Mouse (Mus musculus) hindbrain, embryonic 16.5 days (tissue): Measurements from ENCODE around the gene Gm21987. TPM values are rescaled to one million over a fixed set of nuclear protein-coding genes. Genes with fewer than 3 reads are reported as not detected.

Source experiments
- ATAC-seq: fragments of 200-750 bp; cut with Nextera tagmentation; 2 replicates; pipeline ENCODE4 v1.8.0; 2017; ENCODE audit warnings: moderate TSS enrichment, moderate library complexity
- H3K27ac ChIP-seq: fragments of 300-500 bp; sonication (generic); 2 replicates; pipeline ENCODE4 v1.5.1; 2014; ENCODE audit warnings: low read depth, mild to moderate bottlenecking, control low read depth, low read length, moderate library complexity
- H3K27me3 ChIP-seq: fragments of 300-500 bp; sonication (generic); replicated peaks from 2 replicates; pipeline ENCODE4 v1.6.1; 2014; ENCODE audit warnings: low read length; ENCODE audit not compliant: control insufficient read depth, insufficient read depth
- H3K36me3 ChIP-seq: fragments of 300-500 bp; sonication (generic); 2 replicates; pipeline ENCODE4 v1.6.1; 2014; ENCODE audit warnings: mild to moderate bottlenecking, low read length, moderate library complexity, mixed read lengths; ENCODE audit not compliant: control insufficient read depth, insufficient read depth
- H3K4me1 ChIP-seq: fragments of 300-500 bp; sonication (generic); 2 replicates; pipeline ENCODE4 v1.6.1; 2014; ENCODE audit warnings: low read depth, low read length; ENCODE audit not compliant: control insufficient read depth, insufficient read depth
- H3K4me2 ChIP-seq: fragments of 300-500 bp; sonication (generic); 2 replicates; pipeline ENCODE4 v1.6.1; 2014; ENCODE audit warnings: mild to moderate bottlenecking, low read length, control low read depth, moderate library complexity
- H3K4me3 ChIP-seq: fragments of 300-500 bp; sonication (generic); 2 replicates; pipeline ENCODE4 v1.5.1; 2014; ENCODE audit warnings: mild to moderate bottlenecking, low read length, control low read depth, moderate library complexity
- H3K9ac ChIP-seq: fragments of 300-500 bp; sonication (generic); 2 replicates; pipeline ENCODE4 v1.6.1; 2014; ENCODE audit warnings: low read depth, mild to moderate bottlenecking, control low read depth, low read length, moderate library complexity
- H3K9me3 ChIP-seq: fragments of 300-500 bp; sonication (generic); 2 replicates; pipeline ENCODE4 v1.6.1; 2014; ENCODE audit warnings: mild to moderate bottlenecking, low read length, moderate library complexity; ENCODE audit not compliant: control insufficient read depth
- WGBS: fragments of 180-500 bp; shearing (Covaris S2); extraction: QIAGEN DNeasy Blood & Tissue Kit; methylation state at CpG from one replicate; pipeline ENCODE4 v1.1.7; 2014; 5-methylcytosine and 5-hydroxymethylcytosine counted together
- polyA plus RNA-seq: library from polyadenylated mRNA; unstranded; fragments of >200 nt; fragmentation: Nextera tagmentation; extraction: Ambion mirVana; gene quantifications from 2 replicates; pipeline ENCODE4 v1.2.1, GENCODE M21; 2015

Gene Gm21987
- polyA plus RNA-seq, 1 experiment from 2014 or later, result not detected

DNA sequence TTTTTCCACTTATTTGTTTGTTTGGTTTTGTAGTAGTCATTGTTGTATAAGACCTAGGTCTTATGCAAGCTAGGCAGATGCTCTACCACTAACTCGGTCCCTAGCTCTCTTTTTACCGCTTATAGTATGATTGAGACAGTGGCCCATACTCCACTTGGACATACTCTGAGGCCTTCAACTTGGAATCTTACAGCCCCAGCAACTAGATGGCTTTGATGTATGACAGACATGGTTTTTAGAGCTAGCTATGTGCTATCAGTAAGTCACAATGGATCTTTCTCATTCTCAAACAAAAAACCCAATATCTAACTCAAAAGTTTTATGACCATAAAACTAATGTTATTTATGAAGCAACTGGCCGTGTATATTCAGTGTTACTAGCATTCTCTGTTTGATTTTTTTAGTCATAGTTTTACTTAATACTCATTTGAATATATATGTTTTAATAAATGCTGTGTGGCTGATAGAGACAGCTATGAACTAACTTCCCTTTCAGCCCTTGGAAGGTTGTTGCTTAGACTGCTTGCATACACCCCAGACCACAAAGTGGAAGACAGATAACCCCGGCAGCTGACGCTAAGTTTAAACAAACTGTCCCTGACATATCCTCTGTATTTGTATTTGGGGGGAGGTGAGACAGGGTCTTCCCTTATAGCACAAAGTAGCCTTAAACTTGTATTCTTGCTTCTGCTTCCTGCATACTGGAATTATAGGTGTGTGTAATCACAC is 7.5 kb downstream of the Gm21987 start:
- H3K4me1 ChIP-seq, result no peaks in the 10 kb centered on the region
- no peak overlapping the region for H3K4me3 ChIP-seq
- H3K27me3 ChIP-seq, result no peaks in the 10 kb centered on the region
- no peak overlapping the region for H3K27ac ChIP-seq
- WGBS, result 93% methylated on average over 5 of the region's 5 CpGs
- peaks cover 11% of the 10 kb centered on the region for H3K36me3 ChIP-seq
- ATAC-seq, result no peak
- H3K4me2 ChIP-seq, result no peak overlapping the region
- H3K9ac ChIP-seq, result no peak overlapping the region
- H3K9me3 ChIP-seq, result no peaks in the 10 kb centered on the region

- Histone ChIP-seq H3K9me3 (no peaks in the 10 kb centered on the region), H3K36me3 (no peaks in the 10 kb centered on the region), H3K4me2 (no peak overlapping the region), H3K4me3 (no peak overlapping the region), H3K9ac (no peak overlapping the region), H3K4me1 (no peaks in the 10 kb centered on the region), H3K27me3 (no peaks in the 10 kb centered on the region), H3K27ac (no peak overlapping the region)
- 92% methylated on average over 6 of the region's 6 CpGs for WGBS
- no peak for ATAC-seq
Observed at GRCm38 (mm10) chr16:38358256-38358812, 11.5 kb downstream of the Gm21987 start.

- 100% methylated on average over 2 of the region's 2 CpGs for WGBS
- no peak for ATAC-seq
- H3K9me3 ChIP-seq, result no peaks in the 10 kb centered on the region
- H3K4me1 ChIP-seq, result no peaks in the 10 kb centered on the region
- no peaks in the 10 kb centered on the region for H3K36me3 ChIP-seq
- no peak overlapping the region for H3K4me3 ChIP-seq
- H3K9ac ChIP-seq, result no peak overlapping the region
- no peaks in the 10 kb centered on the region for H3K27me3 ChIP-seq
- H3K27ac ChIP-seq, result no peak overlapping the region
- no peak overlapping the region for H3K4me2 ChIP-seq
Observed at GRCm38 (mm10) chr16:38359241-38359640, 12.4 kb downstream of the Gm21987 start.

- H3K4me3 ChIP-seq, result no peak overlapping the region
- no peaks in the 10 kb centered on the region for H3K9me3 ChIP-seq
- no peak overlapping the region for H3K9ac ChIP-seq
- 76% methylated on average over 3 of the region's 3 CpGs for WGBS
- no peak overlapping the region for H3K4me2 ChIP-seq
- H3K27ac ChIP-seq, result no peak overlapping the region
- ATAC-seq, result no peak
- no peaks in the 10 kb centered on the region for H3K27me3 ChIP-seq
- H3K4me1 ChIP-seq, result no peaks in the 10 kb centered on the region
- H3K36me3 ChIP-seq, result no peaks in the 10 kb centered on the region
Observed at GRCm38 (mm10) chr16:38359857-38360256, 13.0 kb downstream of the Gm21987 start.

DNA sequence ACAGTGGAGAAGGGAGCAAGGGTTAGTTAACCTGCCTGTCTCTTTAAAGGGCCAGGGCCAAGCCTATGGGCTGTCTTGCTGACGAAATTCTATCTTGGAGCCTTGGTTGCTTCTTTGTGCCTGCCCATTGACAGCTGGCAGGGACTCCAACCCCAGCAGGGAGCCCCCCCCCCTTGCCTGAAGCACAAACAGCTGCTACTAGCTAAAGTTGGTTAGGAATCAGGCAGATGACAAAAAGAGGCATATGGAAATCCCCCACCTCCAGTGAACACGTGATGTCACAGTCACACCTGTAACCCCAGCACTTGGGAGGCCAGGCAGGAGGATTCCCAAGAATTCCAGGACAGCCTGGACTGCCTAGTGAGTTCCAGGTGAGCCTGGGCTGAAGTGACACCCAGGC is 13.5 kb downstream of the Gm21987 start:
- Histone ChIP-seq H3K9ac (no peak overlapping the region), H3K27me3 (no peaks in the 10 kb centered on the region), H3K27ac (no peak overlapping the region), H3K9me3 (no peaks in the 10 kb centered on the region), H3K36me3 (no peaks in the 10 kb centered on the region), H3K4me2 (no peak overlapping the region), H3K4me3 (no peak overlapping the region), H3K4me1 (no peaks in the 10 kb centered on the region)
- peak; percentile 54 for ATAC-seq
- 16% methylated on average over 2 of the region's 2 CpGs for WGBS

DNA sequence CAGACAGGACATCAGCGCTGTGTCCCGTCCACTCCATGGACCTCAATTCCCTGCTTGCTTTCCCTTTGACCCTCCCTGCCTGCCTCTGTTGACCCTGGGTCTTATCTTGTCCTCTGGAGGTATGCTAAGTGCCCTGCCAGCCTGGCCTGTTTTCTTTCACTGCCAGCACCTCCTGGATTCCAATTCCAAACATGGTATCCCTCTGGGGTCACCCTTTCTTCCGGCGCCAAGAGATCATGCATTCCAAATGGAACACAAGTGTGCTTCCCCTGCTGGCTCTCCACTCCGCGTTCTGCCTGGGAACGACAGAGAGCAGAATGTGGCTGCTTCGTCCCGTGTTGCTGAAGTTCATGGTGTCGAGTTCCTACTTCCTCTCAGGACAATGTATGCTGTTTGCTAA is 15.1 kb downstream of the Gm21987 start, which contains the start of gene Popdc2:
Gene Popdc2, plus strand, starts transcription at position 277 of the 400 bp plus-strand sequence.
- Histone ChIP-seq H3K4me1 (no peaks in the 10 kb centered on the region), H3K27ac (no peak within 1 kb of the TSS), H3K9me3 (no peaks in the 10 kb centered on the region), H3K9ac (no peak within 1 kb of the TSS), H3K4me3 (no peak within 1 kb of the TSS), H3K36me3 (no peaks in the 10 kb centered on the region), H3K27me3 (no peaks in the 10 kb centered on the region), H3K4me2 (no peak within 1 kb of the TSS)
- WGBS, result 68% methylated on average over 10 of the region's 10 CpGs
- no peak for ATAC-seq

DNA sequence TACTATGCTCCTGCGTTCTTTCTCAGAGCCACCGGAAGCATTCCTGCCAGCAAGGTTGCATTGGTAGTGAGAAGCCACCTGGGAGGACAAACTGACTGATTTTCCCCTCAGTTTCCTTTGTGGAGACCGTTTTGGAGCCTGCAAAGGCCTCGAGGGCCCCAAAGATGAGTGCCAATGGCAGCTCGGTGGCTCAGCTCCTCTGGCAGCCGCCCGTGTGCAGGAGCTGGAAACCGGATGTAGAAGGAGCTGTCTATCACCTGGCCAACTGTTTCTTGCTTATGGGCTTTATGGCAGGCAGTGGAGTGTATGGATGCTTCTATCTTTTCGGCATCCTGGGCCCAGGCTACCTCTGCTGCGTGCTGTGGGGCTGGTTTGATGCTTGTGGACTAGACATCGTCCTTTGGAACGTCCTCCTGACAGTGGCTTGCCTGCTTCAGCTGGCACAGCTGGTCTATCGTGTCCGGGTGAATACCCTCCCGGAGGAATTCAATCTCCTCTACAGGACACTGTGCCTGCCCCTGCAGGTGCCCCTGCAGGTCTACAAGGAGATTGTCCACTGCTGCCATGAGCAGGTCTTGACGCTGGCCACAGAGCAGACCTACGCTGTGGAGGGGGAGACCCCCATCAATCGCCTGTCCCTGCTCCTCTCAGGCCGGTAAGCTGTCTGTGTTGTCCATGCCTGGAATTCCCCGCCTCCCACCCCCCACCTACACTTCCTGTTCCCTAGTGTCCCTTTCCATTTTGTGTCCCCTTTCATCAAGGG is 15.8 kb downstream of the Gm21987 start:
- H3K36me3 ChIP-seq, result no peaks in the 10 kb centered on the region
- WGBS, result 83% methylated on average over 20 of the region's 20 CpGs
- no peak overlapping the region for H3K27ac ChIP-seq
- no peaks in the 10 kb centered on the region for H3K4me1 ChIP-seq
- H3K27me3 ChIP-seq, result no peaks in the 10 kb centered on the region
- no peak overlapping the region for H3K4me2 ChIP-seq
- H3K4me3 ChIP-seq, result no peak overlapping the region
- no peak for ATAC-seq
- no peaks in the 10 kb centered on the region for H3K9me3 ChIP-seq
- H3K9ac ChIP-seq, result no peak overlapping the region

DNA sequence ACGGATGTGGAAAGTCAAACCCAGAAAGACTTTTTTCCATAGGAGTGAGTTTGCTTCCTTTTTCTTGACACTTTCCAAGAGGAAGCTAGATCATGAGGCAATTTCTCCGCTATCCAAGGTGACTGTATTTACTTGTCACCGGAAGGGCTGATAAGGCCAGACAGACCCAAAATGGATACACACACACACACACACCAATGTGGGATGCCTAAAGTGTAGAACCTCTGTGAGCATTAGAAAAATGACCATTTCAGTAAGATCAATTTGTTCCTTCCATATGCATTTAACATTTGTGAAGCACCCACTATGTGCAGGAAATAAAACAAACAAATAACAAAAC is 16.4 kb downstream of the Gm21987 start:
- no peaks in the 10 kb centered on the region for H3K9me3 ChIP-seq
- no peaks in the 10 kb centered on the region for H3K27me3 ChIP-seq
- H3K27ac ChIP-seq, result no peak overlapping the region
- WGBS, result 87% methylated on average over 3 of the region's 3 CpGs
- H3K4me3 ChIP-seq, result no peak overlapping the region
- H3K4me2 ChIP-seq, result no peak overlapping the region
- ATAC-seq, result no peak
- no peak overlapping the region for H3K9ac ChIP-seq
- H3K36me3 ChIP-seq, result no peaks in the 10 kb centered on the region
- H3K4me1 ChIP-seq, result no peaks in the 10 kb centered on the region

DNA sequence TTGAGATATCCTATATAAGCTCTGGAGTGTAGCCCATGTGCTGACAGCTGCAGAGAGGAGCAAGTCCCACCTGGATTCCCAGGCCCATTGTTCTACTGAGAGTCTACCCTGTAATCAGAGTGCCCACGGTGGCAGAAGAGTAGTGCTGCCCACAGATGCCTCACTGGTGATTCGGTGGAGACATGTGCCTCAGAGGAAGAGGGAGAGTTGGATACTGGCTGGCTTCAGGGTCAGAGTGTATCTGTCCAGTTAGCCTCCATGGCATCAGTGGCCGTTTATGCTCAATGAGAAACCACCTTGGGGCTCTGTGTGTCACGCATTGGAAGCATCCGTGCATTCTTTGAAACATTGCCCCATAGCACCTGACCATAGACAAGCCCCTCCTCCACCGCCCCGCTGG is 16.8 kb downstream of the Gm21987 start:
- WGBS, result 89% methylated on average over 7 of the region's 7 CpGs
- Histone ChIP-seq H3K4me1 (no peaks in the 10 kb centered on the region), H3K4me2 (no peak overlapping the region), H3K9me3 (no peaks in the 10 kb centered on the region), H3K36me3 (no peaks in the 10 kb centered on the region), H3K4me3 (no peak overlapping the region), H3K27me3 (no peaks in the 10 kb centered on the region), H3K9ac (no peak overlapping the region), H3K27ac (no peak overlapping the region)
- no peak for ATAC-seq
